Mouse (Mus musculus) gastrocnemius, adult 2 months (tissue): ENCODE measurements around the gene Kalrn. TPM values are rescaled to one million over a fixed set of nuclear protein-coding genes. Genes with fewer than 3 reads are reported as not detected.
A peak's percentile ranks its signal among the peaks of the same experiment; 100 is the strongest.

Source experiments
- DNase-seq: peaks from one replicate; pipeline ENCODE4 v3.0.0; 2022
- H3K27ac ChIP-seq: fragments of 200-600 bp; 2 replicates; pipeline ENCODE4 v1.8.1; 2022; ENCODE audit warnings: mild to moderate bottlenecking
- H3K4me3 ChIP-seq: fragments of 200-600 bp; 2 replicates; pipeline ENCODE4 v1.8.1; 2022; ENCODE audit warnings: mild to moderate bottlenecking, moderate library complexity
- CTCF ChIP-seq: fragments of 200-600 bp; IDR thresholded peaks from 2 replicates; pipeline ENCODE4 v1.8.1; 2022; ENCODE audit warnings: antibody characterized with exemption, mild to moderate bottlenecking, moderate library complexity
- intact Hi-C: fragments of 180-260 bp; cut with DNase I; formaldehyde crosslinking; loops from one replicate; pipeline ENCODE4 v1.15.1; 2025
- total RNA-seq, 2 experiments: library from RNA; stranded (reverse); gene quantifications; 2 replicates each; pipeline ENCODE4 v1.2.3; 2021

Gene Kalrn
- total RNA-seq, 2 experiments from 2014 or later, result 21.8 to 28.3 TPM

GRCm38 (mm10) chr16:33983712-33984111 is 589.6 kb downstream of the Kalrn start:
- intact Hi-C loops, result no loop called here
- no peak for DNase-seq
- Histone ChIP-seq H3K4me3 (no peak overlapping the region), H3K27ac (no peak overlapping the region)
- TF ChIP-seq CTCF, result no peak

- no peak for TF ChIP-seq CTCF
- Histone ChIP-seq H3K4me3 (no peak overlapping the region), H3K27ac (no peak overlapping the region)
- no peak for DNase-seq
- intact Hi-C loops, result no loop called here
Observed at GRCm38 (mm10) chr16:33979855-33980254, 593.5 kb downstream of the Kalrn start.

- peak overlapping the region; percentile 96 for H3K4me3 ChIP-seq
- H3K27ac ChIP-seq, result peak overlapping the region; percentile 84
- no peak for TF ChIP-seq CTCF
- DNase-seq, result no peak
- intact Hi-C loops, result no loop called here
Observed at GRCm38 (mm10) chr16:33967283-33967640, 606.1 kb downstream of the Kalrn start.

GRCm38 (mm10) chr16:33966538-33967282 is 606.6 kb downstream of the Kalrn start, which contains the start of gene Umps:
Umps (minus strand) TSS chr16:33967038.
- peak within 1 kb of the TSS; percentile 84 for H3K27ac ChIP-seq
- intact Hi-C loops, result no loop called here
- TF ChIP-seq CTCF, result no peak
- DNase-seq, result peak; percentile 86
- H3K4me3 ChIP-seq, result peak within 1 kb of the TSS; percentile 96

- DNase-seq, result no peak
- H3K27ac ChIP-seq, result peak overlapping the region; percentile 84
- intact Hi-C loops, result no loop called here
- H3K4me3 ChIP-seq, result peak overlapping the region; percentile 96
- TF ChIP-seq CTCF, result no peak
Observed at GRCm38 (mm10) chr16:33965878-33966537, 607.3 kb downstream of the Kalrn start.

GRCm38 (mm10) chr16:33963509-33963908 is 609.8 kb downstream of the Kalrn start:
- H3K4me3 ChIP-seq, result no peak overlapping the region
- no peak for TF ChIP-seq CTCF
- intact Hi-C loops, result no loop called here
- no peak overlapping the region for H3K27ac ChIP-seq
- no peak for DNase-seq

GRCm38 (mm10) chr16:33954793-33955192 is 618.5 kb downstream of the Kalrn start:
- no peak for TF ChIP-seq CTCF
- no peak overlapping the region for H3K27ac ChIP-seq
- H3K4me3 ChIP-seq, result no peak overlapping the region
- intact Hi-C loops, result loop anchor here (5.0 kb wide), 1 partner anchor 33 kb away; no protein-coding TSS in a partner anchor
- DNase-seq, result no peak

- H3K27ac ChIP-seq, result no peak overlapping the region
- TF ChIP-seq CTCF, result no peak
- no peak for DNase-seq
- no peak overlapping the region for H3K4me3 ChIP-seq
- intact Hi-C loops, result loop anchor here (5.0 kb wide), 1 partner anchor 34 kb away; no protein-coding TSS in a partner anchor
Observed at GRCm38 (mm10) chr16:33953008-33953407, 620.3 kb downstream of the Kalrn start.

- Histone ChIP-seq H3K27ac (no peak overlapping the region), H3K4me3 (no peak overlapping the region)
- intact Hi-C loops, result loop anchor here (1.0 to 5.0 kb wide), 2 partner anchors 36 to 131 kb away; no protein-coding TSS in a partner anchor
- peak; percentile 96; the same call in 1 of the 2 replicates for TF ChIP-seq CTCF
- DNase-seq, result peak; percentile 88
Observed at GRCm38 (mm10) chr16:33950830-33951229, 622.5 kb downstream of the Kalrn start.

- H3K27ac ChIP-seq, result no peak overlapping the region
- peak; percentile 27; the same call in 1 of the 2 replicates for TF ChIP-seq CTCF
- no peak for DNase-seq
- intact Hi-C loops, result loop anchor here (5.0 kb wide), 1 partner anchor 37 kb away; no protein-coding TSS in a partner anchor
- no peak overlapping the region for H3K4me3 ChIP-seq
Observed at GRCm38 (mm10) chr16:33950386-33950785, 622.9 kb downstream of the Kalrn start.

GRCm38 (mm10) chr16:33947664-33948571 is 625.4 kb downstream of the Kalrn start:
- Histone ChIP-seq H3K4me3 (no peak overlapping the region), H3K27ac (no peak overlapping the region)
- TF ChIP-seq CTCF, result no peak
- intact Hi-C loops, result loop anchor here (5.0 kb wide), 1 partner anchor 41 kb away; no protein-coding TSS in a partner anchor
- DNase-seq, result no peak

- no peak overlapping the region for H3K27ac ChIP-seq
- intact Hi-C loops, result loop anchor here (5.0 kb wide), 1 partner anchor 39 kb away; no protein-coding TSS in a partner anchor
- no peak overlapping the region for H3K4me3 ChIP-seq
- no peak for TF ChIP-seq CTCF
- DNase-seq, result no peak
Observed at GRCm38 (mm10) chr16:33946021-33946420, 627.3 kb downstream of the Kalrn start.
